Mouse (Mus musculus): ENCODE measurements around the gene Man2a1. TPM values are rescaled to one million over a fixed set of nuclear protein-coding genes. Genes with fewer than 3 reads are reported as not detected.

Gene Man2a1
- total RNA-seq, 2 experiments from 2014 or later, result 167 to 177 TPM

Other genes starting within 250 kb of the Man2a1 start
- not detected for gene 4930583I09Rik, start 235.3 kb downstream of the Man2a1 start, total RNA-seq (2021)

Measured in adrenal gland, postnatal 36 days (tissue).